Mouse (Mus musculus) neural tube, embryonic 14.5 days (tissue): ENCODE measurements around the gene Hopx. TPM values are rescaled to one million over a fixed set of nuclear protein-coding genes. Genes with fewer than 3 reads are reported as not detected.
A peak's percentile ranks its signal among the peaks of the same experiment; 100 is the strongest.

Experiments
- ATAC-seq: fragments of 200-750 bp; cut with Nextera tagmentation; 2 replicates; pipeline ENCODE4 v1.8.0; 2017; ENCODE audit warnings: low read depth, mild to moderate bottlenecking, moderate TSS enrichment, moderate library complexity
- H3K27ac ChIP-seq: fragments of 300-500 bp; sonication (generic); 2 replicates; pipeline ENCODE4 v1.5.1; 2014; ENCODE audit warnings: low read depth, mild to moderate bottlenecking, control low read depth, low read length, moderate library complexity, mixed read lengths
- H3K27me3 ChIP-seq: fragments of 300-500 bp; sonication (generic); 2 replicates; pipeline ENCODE4 v1.6.1; 2014; ENCODE audit warnings: low read length; ENCODE audit not compliant: control insufficient read depth, insufficient read depth
- H3K36me3 ChIP-seq: fragments of 300-500 bp; sonication (generic); 2 replicates; pipeline ENCODE4 v1.6.1; 2014; ENCODE audit warnings: low read length, mixed read lengths; ENCODE audit not compliant: control insufficient read depth, insufficient read depth
- H3K4me1 ChIP-seq: fragments of 300-500 bp; sonication (generic); 2 replicates; pipeline ENCODE4 v1.6.1; 2014; ENCODE audit warnings: low read length; ENCODE audit not compliant: control insufficient read depth, insufficient read depth
- H3K4me2 ChIP-seq: fragments of 300-500 bp; sonication (generic); 2 replicates; pipeline ENCODE4 v1.6.1; 2014; ENCODE audit warnings: mild to moderate bottlenecking, low read depth, low read length, control low read depth
- H3K4me3 ChIP-seq: fragments of 300-500 bp; sonication (generic); 2 replicates; pipeline ENCODE4 v1.5.1; 2014; ENCODE audit warnings: low read depth, low read length, control low read depth, mixed read lengths
- H3K9ac ChIP-seq: fragments of 300-500 bp; sonication (generic); replicated peaks from 2 replicates; pipeline ENCODE4 v1.6.1; 2014; ENCODE audit warnings: low read depth, mild to moderate bottlenecking, control low read depth, low read length, mixed read lengths
- H3K9me3 ChIP-seq: fragments of 300-500 bp; sonication (generic); 2 replicates; pipeline ENCODE4 v1.6.1; 2016; ENCODE audit warnings: low read length; ENCODE audit not compliant: control insufficient read depth
- WGBS: fragments of 180-500 bp; shearing (Covaris S2); extraction: QIAGEN DNeasy Blood & Tissue Kit; methylation state at CpG from one replicate; pipeline ENCODE4 v1.1.7; 2014; 5-methylcytosine and 5-hydroxymethylcytosine counted together
- polyA plus RNA-seq: library from polyadenylated mRNA; unstranded; fragments of >200 nt; fragmentation: Nextera tagmentation; extraction: Ambion mirVana; gene quantifications from 2 replicates; pipeline ENCODE4 v1.2.1, GENCODE M21; 2014

The Hopx gene
- polyA plus RNA-seq, 1 experiment from 2014 or later, result 29.3 TPM

GRCm38 (mm10) chr5:77090521-77091096 is 24.3 kb downstream of the Hopx start:
- peaks cover 8% of the 10 kb centered on the region; the same call in 1 of the 2 replicates for H3K4me1 ChIP-seq
- peak overlapping the region; percentile 61; the same call in 1 of the 2 replicates for H3K27ac ChIP-seq
- no peaks in the 10 kb centered on the region for H3K36me3 ChIP-seq
- no peak overlapping the region for H3K4me3 ChIP-seq
- 41% methylated on average over 5 of the region's 5 CpGs for WGBS
- ATAC-seq, result 0 out of 2 replicates have a peak, but pooled peaks have one; percentile 20
- no peak overlapping the region for H3K4me2 ChIP-seq
- H3K9ac ChIP-seq, result no peak overlapping the region
- no peaks in the 10 kb centered on the region for H3K9me3 ChIP-seq
- H3K27me3 ChIP-seq, result no peaks in the 10 kb centered on the region

GRCm38 (mm10) chr5:77089901-77090300 is 25.0 kb downstream of the Hopx start:
- no peaks in the 10 kb centered on the region for H3K9me3 ChIP-seq
- no peak overlapping the region for H3K9ac ChIP-seq
- no peak overlapping the region for H3K4me3 ChIP-seq
- peaks cover 8% of the 10 kb centered on the region; the same call in 1 of the 2 replicates for H3K4me1 ChIP-seq
- H3K4me2 ChIP-seq, result no peak overlapping the region
- ATAC-seq, result peak; percentile 35; the same call in 1 of the 2 replicates
- WGBS, result 37% methylated on average over 8 of the region's 8 CpGs
- H3K27me3 ChIP-seq, result no peaks in the 10 kb centered on the region
- peak overlapping the region; percentile 61; the same call in 1 of the 2 replicates for H3K27ac ChIP-seq
- H3K36me3 ChIP-seq, result no peaks in the 10 kb centered on the region

- Histone ChIP-seq H3K4me1 (peaks cover 8% of the 10 kb centered on the region; the same call in 1 of the 2 replicates), H3K27ac (peak overlapping the region; percentile 61; the same call in 1 of the 2 replicates), H3K9me3 (no peaks in the 10 kb centered on the region), H3K4me3 (no peak overlapping the region), H3K9ac (no peak overlapping the region), H3K36me3 (no peaks in the 10 kb centered on the region), H3K4me2 (no peak overlapping the region), H3K27me3 (no peaks in the 10 kb centered on the region)
- 67% methylated on average over 1 of the region's 1 CpGs for WGBS
- ATAC-seq, result no peak
Measured at GRCm38 (mm10) chr5:77089294-77089693, 25.6 kb downstream of the Hopx start.

GRCm38 (mm10) chr5:77087122-77087521 is 27.8 kb downstream of the Hopx start:
- H3K4me2 ChIP-seq, result no peak overlapping the region
- 81% methylated on average over 3 of the region's 3 CpGs for WGBS
- H3K4me1 ChIP-seq, result peaks cover 8% of the 10 kb centered on the region; the same call in 1 of the 2 replicates
- no peaks in the 10 kb centered on the region for H3K36me3 ChIP-seq
- H3K4me3 ChIP-seq, result no peak overlapping the region
- no peak overlapping the region for H3K9ac ChIP-seq
- H3K27me3 ChIP-seq, result no peaks in the 10 kb centered on the region
- no peak for ATAC-seq
- H3K9me3 ChIP-seq, result no peaks in the 10 kb centered on the region
- no peak overlapping the region for H3K27ac ChIP-seq

GRCm38 (mm10) chr5:77086541-77086940 is 28.4 kb downstream of the Hopx start:
- H3K9ac ChIP-seq, result no peak overlapping the region
- no peak overlapping the region for H3K4me2 ChIP-seq
- peaks cover 8% of the 10 kb centered on the region; the same call in 1 of the 2 replicates for H3K4me1 ChIP-seq
- no peaks in the 10 kb centered on the region for H3K27me3 ChIP-seq
- WGBS, result 92% methylated on average over 7 of the region's 7 CpGs
- H3K9me3 ChIP-seq, result no peaks in the 10 kb centered on the region
- no peak overlapping the region for H3K27ac ChIP-seq
- H3K36me3 ChIP-seq, result no peaks in the 10 kb centered on the region
- ATAC-seq, result no peak
- no peak overlapping the region for H3K4me3 ChIP-seq

- no peaks in the 10 kb centered on the region for H3K36me3 ChIP-seq
- peaks cover 8% of the 10 kb centered on the region; the same call in 1 of the 2 replicates for H3K4me1 ChIP-seq
- H3K9me3 ChIP-seq, result no peaks in the 10 kb centered on the region
- 84% methylated on average over 10 of the region's 10 CpGs for WGBS
- H3K9ac ChIP-seq, result no peak overlapping the region
- no peak overlapping the region for H3K4me3 ChIP-seq
- no peak for ATAC-seq
- no peaks in the 10 kb centered on the region for H3K27me3 ChIP-seq
- no peak overlapping the region for H3K4me2 ChIP-seq
- H3K27ac ChIP-seq, result no peak overlapping the region
Measured at GRCm38 (mm10) chr5:77085753-77086450, 29.0 kb downstream of the Hopx start.

GRCm38 (mm10) chr5:77084418-77084817 is 30.5 kb downstream of the Hopx start:
- Histone ChIP-seq H3K9ac (no peak overlapping the region), H3K9me3 (no peaks in the 10 kb centered on the region), H3K36me3 (no peaks in the 10 kb centered on the region), H3K4me3 (no peak overlapping the region), H3K4me1 (no peaks in the 10 kb centered on the region), H3K27ac (no peak overlapping the region), H3K27me3 (no peaks in the 10 kb centered on the region), H3K4me2 (no peak overlapping the region)
- no peak for ATAC-seq
- 96% methylated on average over 4 of the region's 4 CpGs for WGBS

- Histone ChIP-seq H3K27ac (no peak overlapping the region), H3K4me1 (no peaks in the 10 kb centered on the region), H3K9me3 (no peaks in the 10 kb centered on the region; the same call in 1 of the 2 replicates), H3K9ac (no peak overlapping the region), H3K4me2 (no peak overlapping the region), H3K4me3 (no peak overlapping the region), H3K27me3 (no peaks in the 10 kb centered on the region), H3K36me3 (no peaks in the 10 kb centered on the region)
- ATAC-seq, result no peak
- WGBS, result 92% methylated on average over 7 of the region's 7 CpGs
Measured at GRCm38 (mm10) chr5:77082735-77083134, 32.2 kb downstream of the Hopx start.

- ATAC-seq, result no peak
- H3K27ac ChIP-seq, result no peak overlapping the region
- H3K27me3 ChIP-seq, result no peaks in the 10 kb centered on the region
- no peak overlapping the region for H3K4me3 ChIP-seq
- no peaks in the 10 kb centered on the region for H3K36me3 ChIP-seq
- no peak overlapping the region for H3K4me2 ChIP-seq
- H3K9me3 ChIP-seq, result no peaks in the 10 kb centered on the region; the same call in 1 of the 2 replicates
- no peaks in the 10 kb centered on the region for H3K4me1 ChIP-seq
- 95% methylated on average over 4 of the region's 4 CpGs for WGBS
- no peak overlapping the region for H3K9ac ChIP-seq
Measured at GRCm38 (mm10) chr5:77080761-77081160, 34.2 kb downstream of the Hopx start.
